Mouse (Mus musculus): ENCODE measurements around the gene Srd5a1.

DNA sequence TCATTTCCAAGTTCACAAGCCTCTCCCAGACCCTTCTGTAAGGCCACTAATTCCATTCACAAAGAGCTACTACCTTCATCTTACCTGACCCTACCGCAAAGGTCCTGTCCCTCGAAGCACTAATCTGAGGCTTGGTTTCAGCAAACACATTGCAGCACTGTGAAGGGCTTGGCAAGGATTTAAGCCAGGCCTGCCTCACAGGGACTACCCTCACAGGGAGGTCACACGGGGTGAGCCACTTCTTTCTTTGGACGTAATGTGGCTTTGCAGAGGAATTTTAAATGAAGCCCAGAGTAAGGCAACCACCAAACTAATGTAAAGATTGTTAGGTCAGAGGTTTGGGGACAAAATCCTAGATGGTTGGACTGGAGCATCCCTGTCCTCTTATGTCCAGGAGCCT, 29.3 kb upstream of the Srd5a1 start:
- TF ChIP-seq CTCF (IDR thresholded peaks at IDR 0.05; ENCODE audit: borderline replicate concordance, insufficient read depth, low read depth, low read length) (no peak), POLR2A (IDR thresholded peaks at IDR 0.05; ENCODE audit: borderline replicate concordance, insufficient read depth, low read length) (no peak)
